Comparison of ENCODE assay signal across 23 mouse cellular contexts in genomic region chr13:55403266-55403665, GRCm38 (mm10). TPM values are rescaled to one million over a fixed set of nuclear protein-coding genes. Genes with fewer than 3 reads are reported as not detected.
DNase-seq lines count a peak whose midpoint lies in the region; ATAC-seq lines count a peak whose summit lies in the region.
"Had no signal": no experiment of that assay in that cellular context is flagged by ENCODE, and none has a peak within 500 bp of the region (broad histone marks: within the 10 kb centered on the region; RNA-seq: fewer than 3 reads in every experiment).

No protein-coding gene starts in this region.

- no peak for ATAC-seq in embryonic facial prominence, embryonic 14.5 days (ENCODE audit: low read depth)
- ATAC-seq in midbrain, embryonic 14.5 days (ENCODE audit: low FRiP score, low TSS enrichment) = no peak
- no peak for ATAC-seq in midbrain, embryonic 16.5 days
- peak; percentile 27; the same call in 1 of the 2 replicates for ATAC-seq in hindbrain, embryonic 13.5 days (ENCODE audit: low FRiP score)
- ATAC-seq in neural tube, embryonic 15.5 days (ENCODE audit: low FRiP score) = no peak; the same call in 1 of the 2 replicates
- ATAC-seq: forebrain, embryonic 13.5 days had no signal

- H3K27ac ChIP-seq in embryonic facial prominence, embryonic 14.5 days (replicated peaks; ENCODE audit: low read depth, low read length) = no peak overlapping the region
- H3K27ac ChIP-seq in embryonic facial prominence, embryonic 10.5 days (replicated peaks) = no peak overlapping the region
- H3K27ac ChIP-seq in midbrain, embryonic 14.5 days (replicated peaks; ENCODE audit: low read depth, low read length) = peak overlapping the region; percentile 32; the same call in 1 of the 2 replicates
- no peak overlapping the region for H3K27ac ChIP-seq in midbrain, embryonic 16.5 days (ENCODE audit: low read length)
- peak overlapping the region; percentile 80 for H3K27ac ChIP-seq in hindbrain, embryonic 13.5 days
- H3K27ac ChIP-seq in neural tube, embryonic 15.5 days (replicated peaks) = peak overlapping the region; percentile 20
- H3K27ac ChIP-seq: forebrain, embryonic 13.5 days; heart, embryonic 13.5 days; liver, embryonic 14.5 days; lung, embryonic 15.5 days had no signal

- 60% methylated on average over 7 of the region's 7 CpGs for WGBS in embryonic facial prominence, embryonic 14.5 days
- 82% methylated on average over 7 of the region's 7 CpGs for WGBS in embryonic facial prominence, embryonic 10.5 days
- 56% methylated on average over 7 of the region's 7 CpGs for WGBS in midbrain, embryonic 14.5 days
- 63% methylated on average over 7 of the region's 7 CpGs for WGBS in midbrain, embryonic 16.5 days
- 59% methylated on average over 7 of the region's 7 CpGs for WGBS in hindbrain, embryonic 13.5 days
- 43% methylated on average over 7 of the region's 7 CpGs for WGBS in neural tube, embryonic 15.5 days

- H3K4me1 ChIP-seq in embryonic facial prominence, embryonic 14.5 days (ENCODE audit: control insufficient read depth, insufficient read depth, low read length) = no peaks in the 10 kb centered on the region
- H3K4me1 ChIP-seq in embryonic facial prominence, embryonic 10.5 days = peaks cover 21% of the 10 kb centered on the region
- peaks cover 8% of the 10 kb centered on the region for H3K4me1 ChIP-seq in midbrain, embryonic 14.5 days (ENCODE audit: control insufficient read depth, insufficient read depth, low read length)
- peaks cover 6% of the 10 kb centered on the region; the same call in 1 of the 2 replicates for H3K4me1 ChIP-seq in midbrain, embryonic 16.5 days (ENCODE audit: control insufficient read depth, insufficient read depth, low read length)
- peaks cover 29% of the 10 kb centered on the region for H3K4me1 ChIP-seq in hindbrain, embryonic 13.5 days (replicated peaks)
- H3K4me1 ChIP-seq in neural tube, embryonic 15.5 days = peaks cover 22% of the 10 kb centered on the region
- H3K4me1 ChIP-seq: heart, embryonic 13.5 days had no signal

- no peaks in the 10 kb centered on the region for H3K36me3 ChIP-seq in embryonic facial prominence, embryonic 14.5 days (ENCODE audit: control insufficient read depth, insufficient read depth, low read length)
- no peaks in the 10 kb centered on the region for H3K36me3 ChIP-seq in embryonic facial prominence, embryonic 10.5 days (replicated peaks)
- no peaks in the 10 kb centered on the region for H3K36me3 ChIP-seq in midbrain, embryonic 14.5 days (ENCODE audit: control insufficient read depth, insufficient read depth, low read length)
- H3K36me3 ChIP-seq in midbrain, embryonic 16.5 days (ENCODE audit: control insufficient read depth, insufficient read depth, low read length) = no peaks in the 10 kb centered on the region
- no peaks in the 10 kb centered on the region for H3K36me3 ChIP-seq in hindbrain, embryonic 13.5 days
- H3K36me3 ChIP-seq in neural tube, embryonic 15.5 days = no peaks in the 10 kb centered on the region
- H3K36me3 ChIP-seq: heart, embryonic 13.5 days; lung, embryonic 15.5 days had no signal

- no peaks in the 10 kb centered on the region for H3K27me3 ChIP-seq in embryonic facial prominence, embryonic 14.5 days (replicated peaks; ENCODE audit: control insufficient read depth, insufficient read depth, low read length)
- H3K27me3 ChIP-seq in embryonic facial prominence, embryonic 10.5 days (replicated peaks; ENCODE audit: low read depth, poor library complexity, severe bottlenecking) = peaks cover 41% of the 10 kb centered on the region
- no peaks in the 10 kb centered on the region for H3K27me3 ChIP-seq in midbrain, embryonic 14.5 days (ENCODE audit: control insufficient read depth, insufficient read depth, low read length)
- H3K27me3 ChIP-seq in midbrain, embryonic 16.5 days (ENCODE audit: control insufficient read depth, insufficient read depth, low read depth, low read length) = no peaks in the 10 kb centered on the region
- peaks cover 10% of the 10 kb centered on the region; the same call in 1 of the 2 replicates for H3K27me3 ChIP-seq in hindbrain, embryonic 13.5 days
- H3K27me3 ChIP-seq in neural tube, embryonic 15.5 days (replicated peaks) = peaks cover 5% of the 10 kb centered on the region; the same call in 1 of the 2 replicates

- H3K9me3 ChIP-seq in embryonic facial prominence, embryonic 14.5 days (ENCODE audit: control insufficient read depth, low read length) = no peaks in the 10 kb centered on the region
- no peaks in the 10 kb centered on the region for H3K9me3 ChIP-seq in embryonic facial prominence, embryonic 10.5 days
- no peaks in the 10 kb centered on the region for H3K9me3 ChIP-seq in midbrain, embryonic 14.5 days (ENCODE audit: control insufficient read depth, low read length)
- H3K9me3 ChIP-seq in midbrain, embryonic 16.5 days (replicated peaks; ENCODE audit: control insufficient read depth, low read length, poor library complexity, severe bottlenecking) = no peaks in the 10 kb centered on the region
- H3K9me3 ChIP-seq in hindbrain, embryonic 13.5 days = no peaks in the 10 kb centered on the region
- no peaks in the 10 kb centered on the region for H3K9me3 ChIP-seq in neural tube, embryonic 15.5 days (replicated peaks)
- H3K9me3 ChIP-seq: forebrain, embryonic 13.5 days; heart, embryonic 13.5 days; lung, embryonic 15.5 days had no signal

- DNase-seq in embryonic facial prominence, embryonic 14.5 days (ENCODE audit: low spot score) = peak; percentile 10
- DNase-seq in embryonic facial prominence, embryonic 10.5 days (ENCODE audit: low spot score) = no peak
- DNase-seq in midbrain, embryonic 14.5 days = peak; percentile 20
- DNase-seq in urinary bladder, adult 2 months (ENCODE audit: low spot score) = no peak
- no peak for DNase-seq in urinary bladder, adult 18-20 months (ENCODE audit: low spot score in 2 of 2)
- DNase-seq: adrenal gland, postnatal 10 days; cerebellum, adult 11 months; cerebellum, postnatal 14 days; gastrocnemius, postnatal 14 days; heart, adult 18-20 months; right cerebral cortex, adult 18-20 months; thymus, postnatal 14 days had no signal

- H3K9ac ChIP-seq in embryonic facial prominence, embryonic 14.5 days (ENCODE audit: low read depth, low read length) = no peak overlapping the region
- H3K9ac ChIP-seq in midbrain, embryonic 14.5 days (replicated peaks; ENCODE audit: low read length) = no peak overlapping the region
- no peak overlapping the region for H3K9ac ChIP-seq in midbrain, embryonic 16.5 days (ENCODE audit: low read depth, low read length)
- no peak overlapping the region for H3K9ac ChIP-seq in hindbrain, embryonic 13.5 days
- H3K9ac ChIP-seq in neural tube, embryonic 15.5 days (replicated peaks) = no peak overlapping the region
- H3K9ac ChIP-seq: forebrain, embryonic 13.5 days; heart, embryonic 13.5 days; liver, embryonic 14.5 days; lung, embryonic 15.5 days had no signal

- no peak overlapping the region for H3K4me2 ChIP-seq in embryonic facial prominence, embryonic 14.5 days (ENCODE audit: low read depth, low read length)
- no peak overlapping the region for H3K4me2 ChIP-seq in midbrain, embryonic 14.5 days (ENCODE audit: low read length)
- no peak overlapping the region for H3K4me2 ChIP-seq in midbrain, embryonic 16.5 days (ENCODE audit: low read length)
- H3K4me2 ChIP-seq in hindbrain, embryonic 13.5 days = no peak overlapping the region
- H3K4me2 ChIP-seq in neural tube, embryonic 15.5 days = no peak overlapping the region
- H3K4me2 ChIP-seq: forebrain, embryonic 13.5 days; heart, embryonic 13.5 days; lung, embryonic 15.5 days had no signal

- no peak overlapping the region for H3K4me3 ChIP-seq in embryonic facial prominence, embryonic 14.5 days (ENCODE audit: low read depth, low read length)
- H3K4me3 ChIP-seq in embryonic facial prominence, embryonic 10.5 days = no peak overlapping the region
- H3K4me3 ChIP-seq in midbrain, embryonic 14.5 days (replicated peaks; ENCODE audit: low read depth, low read length) = no peak overlapping the region
- H3K4me3 ChIP-seq in midbrain, embryonic 16.5 days (ENCODE audit: low read depth, low read length) = no peak overlapping the region
- H3K4me3 ChIP-seq in hindbrain, embryonic 13.5 days = no peak overlapping the region
- H3K4me3 ChIP-seq in neural tube, embryonic 15.5 days (replicated peaks) = no peak overlapping the region
- H3K4me3 ChIP-seq: forebrain, embryonic 13.5 days; heart, embryonic 13.5 days; lung, embryonic 15.5 days had no signal

RNA-seq across cellular contexts. Expression of gene Slc34a1, which starts 5.3 kb away (rescaled TPM):
- polyA plus RNA-seq in embryonic facial prominence, embryonic 14.5 days (2014; fragmentation: Nextera tagmentation; extraction: Ambion mirVana) = not detected in 2 replicates
- not detected in 2 replicates for polyA plus RNA-seq in embryonic facial prominence, embryonic 10.5 days (2016; fragmentation: Nextera tagmentation; extraction: Ambion mirVana)
- not detected in 2 replicates for polyA plus RNA-seq in midbrain, embryonic 14.5 days (2014; fragmentation: Nextera tagmentation; extraction: Ambion mirVana)
- not detected in 2 replicates for polyA plus RNA-seq in midbrain, embryonic 16.5 days (2015; fragmentation: Nextera tagmentation; extraction: Ambion mirVana)
- not detected in 2 replicates for polyA plus RNA-seq in hindbrain, embryonic 13.5 days (2015; fragmentation: Nextera tagmentation; extraction: Ambion mirVana)
- 0.20 TPM in 1 of 2 replicates, not detected in the other for polyA plus RNA-seq in neural tube, embryonic 15.5 days (2015; fragmentation: Nextera tagmentation; extraction: Ambion mirVana)
- polyA plus RNA-seq in urinary bladder, adult 2 months (2012; rRNA removed) = 0.44 and 0.52 TPM in 2 replicates
- polyA plus RNA-seq: forebrain, embryonic 13.5 days; heart, embryonic 13.5 days; intestine, embryonic 14.5 days; limb, embryonic 14.5 days had no signal

RNA-seq across cellular contexts. Expression of gene Pfn3, which starts 11.8 kb away (rescaled TPM):
- 0.70 TPM in 1 of 2 replicates, not detected in the other for polyA plus RNA-seq in embryonic facial prominence, embryonic 14.5 days (2014; fragmentation: Nextera tagmentation; extraction: Ambion mirVana)
- polyA plus RNA-seq in embryonic facial prominence, embryonic 10.5 days (2016; fragmentation: Nextera tagmentation; extraction: Ambion mirVana) = not detected in 2 replicates
- polyA plus RNA-seq in midbrain, embryonic 14.5 days (2014; fragmentation: Nextera tagmentation; extraction: Ambion mirVana) = 0.59 TPM in 1 of 2 replicates, not detected in the other
- polyA plus RNA-seq in midbrain, embryonic 16.5 days (2015; fragmentation: Nextera tagmentation; extraction: Ambion mirVana) = 0.57 and 0.98 TPM in 2 replicates
- 0.80 TPM in 1 of 2 replicates, not detected in the other for polyA plus RNA-seq in hindbrain, embryonic 13.5 days (2015; fragmentation: Nextera tagmentation; extraction: Ambion mirVana)
- polyA plus RNA-seq in neural tube, embryonic 15.5 days (2015; fragmentation: Nextera tagmentation; extraction: Ambion mirVana) = 0.50 and 1.4 TPM in 2 replicates
- polyA plus RNA-seq in urinary bladder, adult 2 months (2012; rRNA removed) = not detected in 2 replicates
- polyA plus RNA-seq: forebrain, embryonic 13.5 days; heart, embryonic 13.5 days; intestine, embryonic 14.5 days; kidney, embryonic 14.5 days; large intestine, adult 2 months; liver, embryonic 14.5 days; lung, embryonic 15.5 days had no signal

RNA-seq across cellular contexts. Expression of gene F12, which starts 23.3 kb away (rescaled TPM):
- not detected in 2 replicates for polyA plus RNA-seq in embryonic facial prominence, embryonic 14.5 days (2014; fragmentation: Nextera tagmentation; extraction: Ambion mirVana)
- polyA plus RNA-seq in embryonic facial prominence, embryonic 10.5 days (2016; fragmentation: Nextera tagmentation; extraction: Ambion mirVana) = 0.13 TPM in 1 of 2 replicates, not detected in the other
- not detected in 2 replicates for polyA plus RNA-seq in midbrain, embryonic 14.5 days (2014; fragmentation: Nextera tagmentation; extraction: Ambion mirVana)
- polyA plus RNA-seq in midbrain, embryonic 16.5 days (2015; fragmentation: Nextera tagmentation; extraction: Ambion mirVana) = 0.31 TPM in 1 of 2 replicates, not detected in the other
- polyA plus RNA-seq in hindbrain, embryonic 13.5 days (2015; fragmentation: Nextera tagmentation; extraction: Ambion mirVana) = not detected in 2 replicates
- 0.18 and 0.47 TPM in 2 replicates for polyA plus RNA-seq in neural tube, embryonic 15.5 days (2015; fragmentation: Nextera tagmentation; extraction: Ambion mirVana)
- 0.06 and 0.07 TPM in 2 replicates for polyA plus RNA-seq in urinary bladder, adult 2 months (2012; rRNA removed)
- polyA plus RNA-seq: forebrain, embryonic 13.5 days; kidney, embryonic 14.5 days had no signal

RNA-seq across cellular contexts. Expression of gene Rgs14, which starts 33.7 kb away (rescaled TPM):
- 1.3 and 3.3 TPM in 2 replicates for polyA plus RNA-seq in embryonic facial prominence, embryonic 14.5 days (2014; fragmentation: Nextera tagmentation; extraction: Ambion mirVana)
- 0.54 and 0.97 TPM in 2 replicates for polyA plus RNA-seq in embryonic facial prominence, embryonic 10.5 days (2016; fragmentation: Nextera tagmentation; extraction: Ambion mirVana)
- polyA plus RNA-seq in midbrain, embryonic 14.5 days (2014; fragmentation: Nextera tagmentation; extraction: Ambion mirVana) = 0.30 and 0.33 TPM in 2 replicates
- 0.34 and 0.62 TPM in 2 replicates for polyA plus RNA-seq in midbrain, embryonic 16.5 days (2015; fragmentation: Nextera tagmentation; extraction: Ambion mirVana)
- 0.21 and 0.29 TPM in 2 replicates for polyA plus RNA-seq in hindbrain, embryonic 13.5 days (2015; fragmentation: Nextera tagmentation; extraction: Ambion mirVana)
- polyA plus RNA-seq in neural tube, embryonic 15.5 days (2015; fragmentation: Nextera tagmentation; extraction: Ambion mirVana) = 0.81 and 2.6 TPM in 2 replicates
- 2.0 and 2.7 TPM in 2 replicates for polyA plus RNA-seq in urinary bladder, adult 2 months (2012; rRNA removed)

RNA-seq across cellular contexts. Expression of gene Lman2, which starts 40.7 kb away (rescaled TPM):
- polyA plus RNA-seq in embryonic facial prominence, embryonic 14.5 days (2014; fragmentation: Nextera tagmentation; extraction: Ambion mirVana) = 102 and 105 TPM in 2 replicates
- polyA plus RNA-seq in embryonic facial prominence, embryonic 10.5 days (2016; fragmentation: Nextera tagmentation; extraction: Ambion mirVana) = 101 and 110 TPM in 2 replicates
- polyA plus RNA-seq in midbrain, embryonic 14.5 days (2014; fragmentation: Nextera tagmentation; extraction: Ambion mirVana) = 37.5 and 51.8 TPM in 2 replicates
- polyA plus RNA-seq in midbrain, embryonic 16.5 days (2015; fragmentation: Nextera tagmentation; extraction: Ambion mirVana) = 43.4 and 50.3 TPM in 2 replicates
- polyA plus RNA-seq in hindbrain, embryonic 13.5 days (2015; fragmentation: Nextera tagmentation; extraction: Ambion mirVana) = 55.2 and 57.1 TPM in 2 replicates
- 44.9 and 57.7 TPM in 2 replicates for polyA plus RNA-seq in neural tube, embryonic 15.5 days (2015; fragmentation: Nextera tagmentation; extraction: Ambion mirVana)
- polyA plus RNA-seq in urinary bladder, adult 2 months (2012; rRNA removed) = 67.3 and 72.5 TPM in 2 replicates

Comparison
In these comparisons a context has a peak if more than half of its experiments do, and no peak if none do; other contexts are left out.
1. DNase-seq: peak in embryonic facial prominence, embryonic 14.5 days (single experiment) and midbrain, embryonic 14.5 days (single experiment); none in embryonic facial prominence, embryonic 10.5 days (single experiment), urinary bladder, adult 2 months (single experiment) and urinary bladder, adult 18-20 months (0 of 2).
2. H3K27ac ChIP-seq: peak in midbrain, embryonic 14.5 days (single experiment), hindbrain, embryonic 13.5 days (single experiment) and neural tube, embryonic 15.5 days (single experiment); none in embryonic facial prominence, embryonic 14.5 days (single experiment), embryonic facial prominence, embryonic 10.5 days (single experiment) and midbrain, embryonic 16.5 days (single experiment).